Mouse (Mus musculus): ENCODE measurements around the gene Crabp2. TPM values are rescaled to one million over a fixed set of nuclear protein-coding genes. Genes with fewer than 3 reads are reported as not detected.

Gene Crabp2
- polyA plus RNA-seq (2014; fragmentation: Illumina TruSeq; extraction: RNeasy Lipid Tissue Mini Kit (QIAGEN cat#74804); ENCODE audit: low replicate concordance): not detected

DNA sequence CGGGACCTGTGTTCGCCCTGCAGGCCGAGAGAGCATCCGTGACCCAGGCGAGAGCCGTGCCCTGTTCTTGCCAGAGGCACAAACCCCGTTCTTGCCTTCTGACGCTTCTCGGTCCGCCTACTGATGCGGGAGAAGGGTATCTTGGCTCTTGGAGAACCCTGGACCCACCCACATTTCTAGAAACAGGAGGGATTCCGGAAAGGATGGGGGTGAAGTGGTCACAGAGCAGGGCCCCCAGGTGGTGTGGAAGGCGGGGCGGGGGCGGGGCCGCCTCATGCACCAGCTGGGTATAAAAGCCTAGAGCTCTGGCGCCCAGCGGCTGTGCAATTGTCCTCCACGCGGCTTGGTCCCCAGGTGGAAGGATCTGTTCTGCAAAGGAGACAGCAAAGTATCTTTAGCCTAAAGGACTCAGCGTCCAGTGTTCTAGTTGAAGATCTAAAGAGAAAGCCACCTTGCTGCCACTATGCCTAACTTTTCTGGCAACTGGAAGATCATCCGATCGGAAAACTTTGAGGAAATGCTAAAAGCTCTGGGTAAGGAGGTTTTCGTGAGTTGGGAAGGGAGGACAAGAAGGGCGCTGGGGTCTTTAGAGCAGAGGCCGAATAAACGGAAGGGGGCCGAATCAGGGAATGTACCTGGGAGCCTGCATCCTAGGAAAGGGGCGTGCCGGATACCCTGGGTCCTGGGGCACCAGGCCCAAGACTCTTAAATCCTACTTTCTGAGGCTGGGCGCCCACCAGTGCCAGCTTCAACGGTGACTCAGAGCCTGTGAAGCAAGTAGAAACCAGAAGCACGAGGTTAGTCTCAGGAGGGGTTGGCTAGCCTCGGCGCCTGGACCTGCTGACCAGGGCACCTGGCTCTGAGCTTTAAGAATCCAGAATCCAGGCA lies at the start of gene Crabp2:
Crabp2 (plus strand) TSS at position 289 of the 888 bp plus-strand sequence.

DNA sequence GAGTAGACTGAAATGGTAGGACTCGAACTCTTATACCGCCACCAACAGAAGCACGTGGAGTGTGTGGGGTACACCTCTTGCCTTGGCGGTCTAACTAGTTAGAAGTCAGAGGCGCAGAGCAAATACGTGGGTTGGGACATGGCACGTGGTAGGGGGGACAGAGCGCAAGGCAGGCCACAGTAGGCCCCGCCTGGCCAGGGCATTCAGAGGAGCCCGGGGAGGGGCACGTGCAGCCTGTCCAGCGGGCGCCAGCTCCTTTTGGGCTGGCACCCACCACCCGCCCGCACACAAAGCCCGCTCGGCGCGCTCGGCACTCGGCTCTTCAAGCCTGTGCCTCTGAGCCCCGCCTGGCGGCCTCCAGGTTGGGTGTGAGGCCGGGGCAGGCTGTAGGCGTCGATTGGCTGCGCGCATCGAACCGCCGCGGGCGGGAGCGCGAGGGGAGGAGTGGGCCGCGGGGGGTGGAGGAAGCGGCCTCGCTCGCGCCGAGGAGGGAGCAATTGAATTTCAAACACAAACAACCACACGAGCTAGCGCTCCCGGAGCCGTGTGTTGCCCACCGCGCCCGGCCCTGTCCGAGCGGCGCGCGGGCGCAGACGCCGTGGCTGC lies 42.5 kb upstream of the Crabp2 start, which contains the start of gene Hdgf:
Hdgf (plus strand) TSS at position 442 of the 606 bp plus-strand sequence.

DNA sequence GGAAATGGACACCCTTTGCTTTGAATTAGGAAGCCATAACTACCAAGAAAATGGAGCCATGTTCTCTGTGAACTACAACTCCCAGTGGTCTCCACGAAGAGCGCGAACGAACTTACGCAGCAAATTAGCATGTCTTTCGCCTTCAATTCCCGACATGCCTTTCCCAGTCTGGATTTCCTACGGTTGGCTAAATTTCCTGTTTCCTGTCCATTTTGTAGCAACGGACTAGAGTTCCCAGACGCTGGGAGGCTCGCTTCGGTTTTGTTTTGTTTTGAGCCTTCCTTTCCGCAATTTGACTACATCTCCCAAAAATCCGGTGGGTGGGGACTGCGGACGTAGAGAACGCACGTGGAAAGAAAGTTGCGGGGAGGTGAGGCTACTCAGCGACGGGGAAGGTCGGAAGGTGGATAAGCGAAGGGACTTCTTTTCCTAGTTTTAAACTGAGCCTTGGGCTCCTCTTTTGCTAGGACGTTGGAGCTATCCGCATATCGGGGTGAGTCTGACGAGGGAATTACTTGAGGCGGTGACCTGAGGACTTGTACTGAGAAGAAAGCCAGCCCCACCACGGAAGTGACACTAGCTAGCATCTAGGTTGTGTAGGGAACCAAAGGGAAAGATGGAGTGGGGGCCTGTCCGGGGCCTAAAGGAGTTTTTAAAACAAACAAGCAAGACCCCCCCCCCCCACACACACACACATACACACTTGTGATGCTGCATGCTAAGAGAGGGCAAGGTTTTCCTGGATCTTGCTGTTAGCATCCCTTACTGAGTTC lies 28.9 kb upstream of the Crabp2 start, which contains the start of gene Mrpl24:
Mrpl24 (plus strand) TSS at position 171 of the 773 bp plus-strand sequence.

DNA sequence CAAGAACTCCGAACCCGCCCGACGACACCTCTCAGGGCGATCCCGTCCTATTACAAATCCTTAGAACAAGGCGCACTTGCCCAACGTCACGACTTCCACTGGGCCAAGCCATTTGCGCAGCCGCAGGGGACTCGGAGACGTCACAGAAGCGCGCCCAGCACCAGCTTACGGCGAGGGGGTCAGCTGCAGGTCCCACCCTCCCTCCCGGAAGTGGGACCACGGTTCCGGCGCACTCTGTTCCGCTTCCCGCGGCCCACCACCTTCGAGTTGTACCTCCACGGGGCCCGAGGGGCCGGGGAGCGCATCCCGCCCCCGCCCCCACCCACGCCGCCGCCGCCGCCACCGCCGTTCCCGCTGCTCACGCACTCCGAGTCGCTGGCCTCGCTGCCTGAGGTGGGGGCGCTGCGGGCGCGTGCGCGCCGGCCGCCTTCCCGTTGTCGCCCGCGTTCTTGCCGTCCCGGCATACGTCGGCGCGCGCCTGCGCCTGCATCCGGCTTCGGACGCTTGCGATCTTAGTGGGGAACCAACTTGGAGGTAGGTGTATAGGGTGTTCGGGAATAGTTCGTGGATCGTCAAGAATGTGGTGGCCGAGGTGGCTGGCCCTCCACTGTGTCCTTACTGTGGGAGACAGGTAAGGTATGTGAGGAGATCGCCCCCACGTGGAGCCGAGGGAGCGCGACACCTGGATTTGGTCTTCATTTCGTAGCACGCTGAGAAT lies 18.2 kb upstream of the Crabp2 start, which contains the start of the genes Isg20l2 and Rrnad1:
Isg20l2 (plus strand) TSS at position 237 of the 718 bp plus-strand sequence.
Rrnad1 (minus strand) TSS at position 640 of the 718 bp plus-strand sequence.

DNA sequence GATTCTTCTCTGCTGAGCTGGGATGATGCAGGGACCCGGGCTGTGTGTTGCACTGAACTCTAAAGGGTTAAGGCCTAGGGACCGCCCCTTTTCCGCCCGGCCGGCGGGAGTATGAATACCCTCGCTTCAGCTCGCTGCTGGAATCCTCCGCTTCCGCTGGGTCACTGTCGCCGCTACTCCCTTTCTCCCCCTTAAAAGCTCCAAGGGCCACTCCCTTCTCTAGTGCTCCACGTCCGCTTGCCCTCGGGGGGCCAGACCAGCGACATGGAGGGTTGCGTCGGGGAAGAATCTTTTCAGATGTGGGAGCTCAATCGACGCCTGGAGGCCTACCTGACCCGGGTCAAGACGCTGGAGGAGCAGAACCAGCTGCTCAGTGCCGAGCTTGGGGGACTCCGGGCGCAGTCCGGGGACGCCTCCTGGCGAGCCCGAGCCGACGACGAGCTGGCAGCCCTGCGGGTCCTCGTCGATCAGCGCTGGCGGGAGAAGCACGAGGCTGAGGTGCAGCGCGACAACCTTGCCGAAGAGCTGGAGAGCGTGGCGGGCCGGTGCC lies 22.5 kb downstream of the Crabp2 start, which contains the start of gene Nes:
Nes (plus strand) TSS at position 140 of the 550 bp plus-strand sequence.

DNA sequence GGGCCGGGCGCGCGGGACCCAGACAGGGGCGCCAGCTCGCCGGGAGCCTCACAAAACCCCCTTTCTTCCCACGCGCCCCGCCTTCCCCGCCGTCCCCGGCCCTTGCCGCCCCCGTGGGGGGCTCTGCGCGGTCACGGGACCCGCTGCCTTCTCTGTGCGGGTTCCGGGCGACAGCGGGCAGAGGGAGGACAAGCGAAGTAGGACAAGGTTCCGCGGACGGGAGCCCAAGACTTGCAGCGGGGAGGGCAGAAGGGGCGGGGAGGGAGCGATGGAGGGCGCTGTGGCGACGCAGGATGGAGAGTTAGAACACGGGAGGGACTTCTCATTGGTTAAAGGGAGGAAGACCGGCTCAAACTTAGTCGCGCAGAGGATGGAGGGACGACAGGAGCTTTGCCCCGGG lies 51.7 kb downstream of the Crabp2 start, which contains the start of gene Bcan:
Bcan (minus strand) TSS at position 50 of the 400 bp plus-strand sequence.

Other genes with a start within 250 kb of the Crabp2 start
- not detected for gene Lrrc71, start 200.0 kb upstream of the Crabp2 start, polyA plus RNA-seq (2014; fragmentation: Illumina TruSeq; extraction: RNeasy Lipid Tissue Mini Kit (QIAGEN cat#74804); ENCODE audit: low replicate concordance)
- gene Ntrk1, start 153.5 kb upstream of the Crabp2 start, polyA plus RNA-seq (2014; fragmentation: Illumina TruSeq; extraction: RNeasy Lipid Tissue Mini Kit (QIAGEN cat#74804); ENCODE audit: low replicate concordance): not detected
- not detected for gene Insrr, start 151.7 kb upstream of the Crabp2 start, polyA plus RNA-seq (2014; fragmentation: Illumina TruSeq; extraction: RNeasy Lipid Tissue Mini Kit (QIAGEN cat#74804); ENCODE audit: low replicate concordance)
- gene Pear1, start 124.4 kb upstream of the Crabp2 start, polyA plus RNA-seq (2014; fragmentation: Illumina TruSeq; extraction: RNeasy Lipid Tissue Mini Kit (QIAGEN cat#74804); ENCODE audit: low replicate concordance): 0.26 TPM
- 0.41 TPM for gene Sh2d2a, start 101.9 kb upstream of the Crabp2 start, polyA plus RNA-seq (2014; fragmentation: Illumina TruSeq; extraction: RNeasy Lipid Tissue Mini Kit (QIAGEN cat#74804); ENCODE audit: low replicate concordance)
- gene Prcc, start 63.1 kb upstream of the Crabp2 start, polyA plus RNA-seq (2014; fragmentation: Illumina TruSeq; extraction: RNeasy Lipid Tissue Mini Kit (QIAGEN cat#74804); ENCODE audit: low replicate concordance): 1.0 TPM
- gene Hdgf, start 42.3 kb upstream of the Crabp2 start, polyA plus RNA-seq (2014; fragmentation: Illumina TruSeq; extraction: RNeasy Lipid Tissue Mini Kit (QIAGEN cat#74804); ENCODE audit: low replicate concordance): 96.9 TPM
- gene Mrpl24, start 29.2 kb upstream of the Crabp2 start, polyA plus RNA-seq (2014; fragmentation: Illumina TruSeq; extraction: RNeasy Lipid Tissue Mini Kit (QIAGEN cat#74804); ENCODE audit: low replicate concordance): 154 TPM
- 19.9 TPM for gene Isg20l2, start 18.4 kb upstream of the Crabp2 start, polyA plus RNA-seq (2014; fragmentation: Illumina TruSeq; extraction: RNeasy Lipid Tissue Mini Kit (QIAGEN cat#74804); ENCODE audit: low replicate concordance)
- 5.8 TPM for gene Rrnad1, start 17.9 kb upstream of the Crabp2 start, polyA plus RNA-seq (2014; fragmentation: Illumina TruSeq; extraction: RNeasy Lipid Tissue Mini Kit (QIAGEN cat#74804); ENCODE audit: low replicate concordance)
- 2.1 TPM for gene Nes, start 22.4 kb downstream of the Crabp2 start, polyA plus RNA-seq (2014; fragmentation: Illumina TruSeq; extraction: RNeasy Lipid Tissue Mini Kit (QIAGEN cat#74804); ENCODE audit: low replicate concordance)
- gene Bcan, start 51.6 kb downstream of the Crabp2 start, polyA plus RNA-seq (2014; fragmentation: Illumina TruSeq; extraction: RNeasy Lipid Tissue Mini Kit (QIAGEN cat#74804); ENCODE audit: low replicate concordance): not detected
- not detected for gene Hapln2, start 78.9 kb downstream of the Crabp2 start, polyA plus RNA-seq (2014; fragmentation: Illumina TruSeq; extraction: RNeasy Lipid Tissue Mini Kit (QIAGEN cat#74804); ENCODE audit: low replicate concordance)
- gene Gpatch4, start 94.4 kb downstream of the Crabp2 start, polyA plus RNA-seq (2014; fragmentation: Illumina TruSeq; extraction: RNeasy Lipid Tissue Mini Kit (QIAGEN cat#74804); ENCODE audit: low replicate concordance): 3.5 TPM
- 6.2 TPM for gene Naxe, start 109.8 kb downstream of the Crabp2 start, polyA plus RNA-seq (2014; fragmentation: Illumina TruSeq; extraction: RNeasy Lipid Tissue Mini Kit (QIAGEN cat#74804); ENCODE audit: low replicate concordance)
- not detected for gene Ttc24, start 129.6 kb downstream of the Crabp2 start, polyA plus RNA-seq (2014; fragmentation: Illumina TruSeq; extraction: RNeasy Lipid Tissue Mini Kit (QIAGEN cat#74804); ENCODE audit: low replicate concordance)
- gene Iqgap3, start 133.3 kb downstream of the Crabp2 start, polyA plus RNA-seq (2014; fragmentation: Illumina TruSeq; extraction: RNeasy Lipid Tissue Mini Kit (QIAGEN cat#74804); ENCODE audit: low replicate concordance): 0.85 TPM
- 7.2 TPM for gene Mef2d, start 193.7 kb downstream of the Crabp2 start, polyA plus RNA-seq (2014; fragmentation: Illumina TruSeq; extraction: RNeasy Lipid Tissue Mini Kit (QIAGEN cat#74804); ENCODE audit: low replicate concordance)